In genomic region chr2:180027768-180028167, GRCm38 (mm10) we compare ENCODE assay signal across 8 mouse cellular contexts. TPM values are rescaled to one million over a fixed set of nuclear protein-coding genes. Genes with fewer than 3 reads are reported as not detected.
DNase-seq lines count a peak whose midpoint lies in the region; ATAC-seq and TF ChIP-seq lines count a peak whose summit lies in the region.

No protein-coding gene starts in this region.

- H3K4me3 ChIP-seq in heart, embryonic 12.5 days, result no peak overlapping the region; the same call in 1 of the 2 replicates
- H3K4me3 ChIP-seq in thymus, adult 2 months (ENCODE audit: control insufficient read depth, insufficient read depth, low read length), result no peak overlapping the region
- H3K4me3 ChIP-seq in limb, embryonic 14.5 days (replicated peaks; ENCODE audit: low read length), result peak overlapping the region; percentile 96; the same call in 1 of the 2 replicates

- TF ChIP-seq POLR2A in thymus, adult 2 months (IDR thresholded peaks at IDR 0.05; ENCODE audit: control insufficient read depth, extremely low read depth, insufficient read depth, low read length, poor library complexity), result no peak
- no peak for TF ChIP-seq POLR2A in limb, embryonic 14.5 days (IDR thresholded peaks at IDR 0.05; ENCODE audit: borderline replicate concordance, extremely low read depth, insufficient read depth, insufficient read length)

- intact Hi-C loops in heart, postnatal 25 days (cut with DNase I), result loop anchor here (2.0 kb wide), 1 partner anchor 13 kb away; no protein-coding TSS in a partner anchor
- intact Hi-C loops in gastrocnemius, postnatal 14 days (cut with DNase I; ENCODE audit: low total_unique reads), result no loop called here

- no peak overlapping the region; the same call in 1 of the 2 replicates for H3K9ac ChIP-seq in heart, embryonic 12.5 days
- peak overlapping the region; percentile 85 for H3K9ac ChIP-seq in limb, embryonic 14.5 days (ENCODE audit: low read depth, low read length, severe bottlenecking)

- H3K4me1 ChIP-seq in heart, embryonic 12.5 days (replicated peaks), result peaks cover 37% of the 10 kb centered on the region
- peaks cover 26% of the 10 kb centered on the region for H3K4me1 ChIP-seq in thymus, adult 2 months (replicated peaks; ENCODE audit: control insufficient read depth, insufficient read depth, low read length)
- H3K4me1 ChIP-seq in limb, embryonic 14.5 days (ENCODE audit: control insufficient read depth, insufficient read depth, low read length), result peaks cover 28% of the 10 kb centered on the region

- H3K9me3 ChIP-seq in heart, embryonic 12.5 days (replicated peaks), result no peaks in the 10 kb centered on the region
- no peaks in the 10 kb centered on the region for H3K9me3 ChIP-seq in limb, embryonic 14.5 days (ENCODE audit: control insufficient read depth, low read length)

- ATAC-seq in heart, embryonic 12.5 days (ENCODE audit: insufficient number of reproducible peaks, low FRiP score), result no peak
- no peak for ATAC-seq in limb, embryonic 14.5 days (ENCODE audit: low FRiP score, low read depth)
- ATAC-seq in erythroid progenitor cell, adult 5-6 weeks (replicated peaks; ENCODE audit: low FRiP score, poor library complexity, severe bottlenecking), result no peak

- no peak for DNase-seq in heart, postnatal 25 days (ENCODE audit: low spot score)
- DNase-seq in thymus, adult 2 months, result no peak
- DNase-seq in thymus, adult 18-20 months, result no peak
- DNase-seq in limb, embryonic 14.5 days (ENCODE audit: low spot score), result no peak
- no peak for DNase-seq in gastrocnemius, postnatal 14 days
- no peak for DNase-seq in right cerebral cortex, adult 2 months (ENCODE audit: low spot score in 2 of 2)

- 65% methylated on average over 9 of the region's 9 CpGs for WGBS in heart, embryonic 12.5 days
- 96% methylated on average over 9 of the region's 9 CpGs for WGBS in thymus, adult 2 months
- WGBS in limb, embryonic 14.5 days, result 79% methylated on average over 9 of the region's 9 CpGs

- H3K27me3 ChIP-seq in heart, embryonic 12.5 days (replicated peaks), result peaks cover 7% of the 10 kb centered on the region; the same call in 1 of the 2 replicates
- no peaks in the 10 kb centered on the region; the same call in 1 of the 2 replicates for H3K27me3 ChIP-seq in thymus, adult 2 months (ENCODE audit: control insufficient read depth, insufficient read depth, low read length)
- no peaks in the 10 kb centered on the region for H3K27me3 ChIP-seq in limb, embryonic 14.5 days (ENCODE audit: control insufficient read depth, insufficient read depth, low read length)

- H3K4me2 ChIP-seq in heart, embryonic 12.5 days, result peak overlapping the region; percentile 94
- peak overlapping the region; percentile 86 for H3K4me2 ChIP-seq in limb, embryonic 14.5 days (replicated peaks; ENCODE audit: low read depth, low read length, severe bottlenecking)

- TF ChIP-seq CTCF in thymus, adult 2 months (IDR thresholded peaks at IDR 0.05; ENCODE audit: borderline replicate concordance, control insufficient read depth, extremely low read depth, insufficient read depth, low read length, poor library complexity), result no peak

- H3K36me3 ChIP-seq in heart, embryonic 12.5 days, result peaks cover 52% of the 10 kb centered on the region
- peaks cover 32% of the 10 kb centered on the region for H3K36me3 ChIP-seq in thymus, adult 2 months (ENCODE audit: control insufficient read depth, insufficient read depth, low read length)
- peaks cover 54% of the 10 kb centered on the region for H3K36me3 ChIP-seq in limb, embryonic 14.5 days (ENCODE audit: control insufficient read depth, insufficient read depth, low read length)

- H3K27ac ChIP-seq in heart, embryonic 12.5 days (ENCODE audit: poor library complexity, severe bottlenecking), result no peak overlapping the region
- peak overlapping the region; percentile 8; the same call in 1 of the 2 replicates for H3K27ac ChIP-seq in thymus, adult 2 months (ENCODE audit: control insufficient read depth, insufficient read depth, low read length)
- no peak overlapping the region for H3K27ac ChIP-seq in limb, embryonic 14.5 days (replicated peaks; ENCODE audit: low read depth, low read length)

RNA-seq across cellular contexts. Expression of gene Lsm14b, which starts 3.0 kb away (rescaled TPM):
- 4.8 and 6.9 TPM in 2 replicates for polyA plus RNA-seq in heart, embryonic 12.5 days (2016; fragmentation: Nextera tagmentation; extraction: Ambion mirVana)
- 10 to 100 TPM; 59.2 to 63.1 TPM for total RNA-seq in heart, postnatal 25 days (2021)
- 45.3 and 49.5 TPM in 2 replicates for polyA plus RNA-seq in thymus, adult 2 months (2012; rRNA removed)
- 69.1 and 75.6 TPM in 2 replicates for polyA plus RNA-seq in limb, embryonic 14.5 days (2012; rRNA removed)
- polyA plus RNA-seq in limb, embryonic 14.5 days (2014; fragmentation: Nextera tagmentation; extraction: Ambion mirVana), result 7.7 and 7.8 TPM in 2 replicates
- total RNA-seq in erythroid progenitor cell, adult 5-6 weeks (2015; ENCODE audit: low replicate concordance), result 6.5 and 7.1 TPM in 2 replicates
- 5.7 and 11.3 TPM in 2 replicates for total RNA-seq in erythroid progenitor cell, adult 5-6 weeks (2017; ENCODE audit: low replicate concordance)
- 10 to 100 TPM; 43.7 to 45.0 TPM for total RNA-seq in gastrocnemius, postnatal 14 days (2021)

RNA-seq across cellular contexts. Expression of gene Psma7, which starts 14.5 kb away (rescaled TPM):
- polyA plus RNA-seq in heart, embryonic 12.5 days (2016; fragmentation: Nextera tagmentation; extraction: Ambion mirVana), result 444 and 452 TPM in 2 replicates
- 100 to 1,000 TPM; 155 to 163 TPM for total RNA-seq in heart, postnatal 25 days (2021)
- 205 and 250 TPM in 2 replicates for polyA plus RNA-seq in thymus, adult 2 months (2012; rRNA removed)
- 259 and 298 TPM in 2 replicates for polyA plus RNA-seq in limb, embryonic 14.5 days (2012; rRNA removed)
- 501 and 620 TPM in 2 replicates for polyA plus RNA-seq in limb, embryonic 14.5 days (2014; fragmentation: Nextera tagmentation; extraction: Ambion mirVana)
- total RNA-seq in erythroid progenitor cell, adult 5-6 weeks (2015; ENCODE audit: low replicate concordance), result 54.1 and 65.2 TPM in 2 replicates
- total RNA-seq in erythroid progenitor cell, adult 5-6 weeks (2017; ENCODE audit: low replicate concordance), result 69.1 and 112 TPM in 2 replicates
- total RNA-seq in gastrocnemius, postnatal 14 days (2021), result 100 to 1,000 TPM; 130 to 143 TPM

RNA-seq across cellular contexts. Expression of gene Ss18l1, which starts 14.5 kb away (rescaled TPM):
- polyA plus RNA-seq in heart, embryonic 12.5 days (2016; fragmentation: Nextera tagmentation; extraction: Ambion mirVana), result 4.2 and 4.3 TPM in 2 replicates
- 1 to 10 TPM; 2.2 to 2.3 TPM for total RNA-seq in heart, postnatal 25 days (2021)
- polyA plus RNA-seq in thymus, adult 2 months (2012; rRNA removed), result 15.9 and 16.2 TPM in 2 replicates
- polyA plus RNA-seq in limb, embryonic 14.5 days (2012; rRNA removed), result 9.1 and 11.4 TPM in 2 replicates
- polyA plus RNA-seq in limb, embryonic 14.5 days (2014; fragmentation: Nextera tagmentation; extraction: Ambion mirVana), result 3.5 and 4.9 TPM in 2 replicates
- total RNA-seq in erythroid progenitor cell, adult 5-6 weeks (2015; ENCODE audit: low replicate concordance), result 0.36 TPM in 1 of 2 replicates, not detected in the other
- total RNA-seq in erythroid progenitor cell, adult 5-6 weeks (2017; ENCODE audit: low replicate concordance), result 0.13 and 0.68 TPM in 2 replicates
- 1 to 10 TPM; 1.8 to 2.2 TPM for total RNA-seq in gastrocnemius, postnatal 14 days (2021)

RNA-seq across cellular contexts. Expression of gene Mtg2, which starts 42.6 kb away (rescaled TPM):
- 23.7 and 24.4 TPM in 2 replicates for polyA plus RNA-seq in heart, embryonic 12.5 days (2016; fragmentation: Nextera tagmentation; extraction: Ambion mirVana)
- total RNA-seq in heart, postnatal 25 days (2021), result 10 to 100 TPM; 23.0 to 27.4 TPM
- polyA plus RNA-seq in thymus, adult 2 months (2012; rRNA removed), result 25.1 and 31.3 TPM in 2 replicates
- polyA plus RNA-seq in limb, embryonic 14.5 days (2012; rRNA removed), result 28.5 and 29.8 TPM in 2 replicates
- 22.1 and 24.3 TPM in 2 replicates for polyA plus RNA-seq in limb, embryonic 14.5 days (2014; fragmentation: Nextera tagmentation; extraction: Ambion mirVana)
- 1.3 TPM in 1 of 2 replicates, not detected in the other for total RNA-seq in erythroid progenitor cell, adult 5-6 weeks (2015; ENCODE audit: low replicate concordance)
- 2.6 and 4.9 TPM in 2 replicates for total RNA-seq in erythroid progenitor cell, adult 5-6 weeks (2017; ENCODE audit: low replicate concordance)
- 10 to 100 TPM in 1 of 2 experiments, 1 to 10 TPM in 1; 9.5 to 10.9 TPM for total RNA-seq in gastrocnemius, postnatal 14 days (2021)

RNA-seq across cellular contexts. Expression of gene Taf4, which starts 51.3 kb away (rescaled TPM):
- 2.4 and 2.7 TPM in 2 replicates for polyA plus RNA-seq in heart, embryonic 12.5 days (2016; fragmentation: Nextera tagmentation; extraction: Ambion mirVana)
- total RNA-seq in heart, postnatal 25 days (2021), result 10 to 100 TPM; 18.7 to 19.5 TPM
- polyA plus RNA-seq in thymus, adult 2 months (2012; rRNA removed), result 26.3 and 31.8 TPM in 2 replicates
- 15.2 and 17.6 TPM in 2 replicates for polyA plus RNA-seq in limb, embryonic 14.5 days (2012; rRNA removed)
- polyA plus RNA-seq in limb, embryonic 14.5 days (2014; fragmentation: Nextera tagmentation; extraction: Ambion mirVana), result 3.9 and 4.4 TPM in 2 replicates
- total RNA-seq in erythroid progenitor cell, adult 5-6 weeks (2015; ENCODE audit: low replicate concordance), result 51.6 and 57.3 TPM in 2 replicates
- total RNA-seq in erythroid progenitor cell, adult 5-6 weeks (2017; ENCODE audit: low replicate concordance), result 84.2 and 117 TPM in 2 replicates
- 1 to 10 TPM; 7.6 to 7.7 TPM for total RNA-seq in gastrocnemius, postnatal 14 days (2021)
